Mouse (Mus musculus) midbrain, postnatal 0 days (tissue): Measurements from ENCODE around the gene Notch4. TPM values are rescaled to one million over a fixed set of nuclear protein-coding genes. Genes with fewer than 3 reads are reported as not detected.

Source experiments
- ATAC-seq: fragments of 200-750 bp; cut with Nextera tagmentation; 2 replicates; pipeline ENCODE4 v1.8.0; 2017; ENCODE audit warnings: moderate number of reproducible peaks, mild to moderate bottlenecking, moderate TSS enrichment, moderate library complexity; ENCODE audit not compliant: low FRiP score
- DNase-seq: peaks from one replicate; pipeline ENCODE4 v3.0.0-alpha.2; 2015; ENCODE audit warnings: low spot score
- H3K27ac ChIP-seq: fragments of 300-500 bp; sonication (generic); 2 replicates; pipeline ENCODE4 v1.5.1; 2014; ENCODE audit warnings: low read depth, mild to moderate bottlenecking, low read length, mixed read lengths
- H3K27me3 ChIP-seq: fragments of 300-500 bp; sonication (generic); 2 replicates; pipeline ENCODE4 v1.6.1; 2014; ENCODE audit warnings: low read length, control low read depth, mixed read lengths; ENCODE audit not compliant: insufficient read depth
- H3K36me3 ChIP-seq: fragments of 300-500 bp; sonication (generic); 2 replicates; pipeline ENCODE4 v1.6.1; 2014; ENCODE audit warnings: low read length, control low read depth, mixed read lengths; ENCODE audit not compliant: insufficient read depth
- H3K4me1 ChIP-seq: fragments of 300-500 bp; sonication (generic); 2 replicates; pipeline ENCODE4 v1.6.1; 2014; ENCODE audit warnings: mild to moderate bottlenecking, control low read depth, antibody characterized with exemption, low read length, mixed read lengths; ENCODE audit not compliant: insufficient read depth
- H3K4me2 ChIP-seq: fragments of 300-500 bp; sonication (generic); 2 replicates; pipeline ENCODE4 v1.6.1; 2014; ENCODE audit warnings: low read depth, mild to moderate bottlenecking, low read length, mixed read lengths; ENCODE audit not compliant: poor library complexity, severe bottlenecking
- H3K4me3 ChIP-seq: fragments of 300-500 bp; sonication (generic); 2 replicates; pipeline ENCODE4 v1.5.1; 2014; ENCODE audit warnings: low read depth, mild to moderate bottlenecking, low read length, moderate library complexity
- H3K9ac ChIP-seq: fragments of 300-500 bp; sonication (generic); replicated peaks from 2 replicates; pipeline ENCODE4 v1.6.1; 2014; ENCODE audit warnings: mild to moderate bottlenecking, low read length, moderate library complexity, mixed read lengths; ENCODE audit not compliant: poor library complexity, severe bottlenecking
- H3K9me3 ChIP-seq: fragments of 300-500 bp; sonication (generic); 2 replicates; pipeline ENCODE4 v1.6.1; 2016; ENCODE audit warnings: low read length, control low read depth
- CTCF ChIP-seq: IDR thresholded peaks from 2 replicates; pipeline ENCODE4 v1.5.1; 2016; ENCODE audit warnings: antibody characterized with exemption, mild to moderate bottlenecking
- WGBS: fragments of 180-500 bp; shearing (Covaris S2); extraction: QIAGEN DNeasy Blood & Tissue Kit; methylation state at CpG from one replicate; pipeline ENCODE4 v1.1.7; 2014; 5-methylcytosine and 5-hydroxymethylcytosine counted together
- polyA plus RNA-seq: library from polyadenylated mRNA; unstranded; fragments of >200 nt; fragmentation: Nextera tagmentation; extraction: Ambion mirVana; gene quantifications from 2 replicates; pipeline ENCODE4 v1.2.1, GENCODE M21; 2015
- total RNA-seq: library from RNA; depleted of rRNA; stranded (reverse); fragments of >200 nt; gene quantifications from 2 replicates; pipeline ENCODE4 v1.2.3, GENCODE M21; 2014

The Notch4 gene
- total and polyA plus RNA-seq, 2 experiments from 2014 or later: 6.1 to 44.3 TPM

DNA sequence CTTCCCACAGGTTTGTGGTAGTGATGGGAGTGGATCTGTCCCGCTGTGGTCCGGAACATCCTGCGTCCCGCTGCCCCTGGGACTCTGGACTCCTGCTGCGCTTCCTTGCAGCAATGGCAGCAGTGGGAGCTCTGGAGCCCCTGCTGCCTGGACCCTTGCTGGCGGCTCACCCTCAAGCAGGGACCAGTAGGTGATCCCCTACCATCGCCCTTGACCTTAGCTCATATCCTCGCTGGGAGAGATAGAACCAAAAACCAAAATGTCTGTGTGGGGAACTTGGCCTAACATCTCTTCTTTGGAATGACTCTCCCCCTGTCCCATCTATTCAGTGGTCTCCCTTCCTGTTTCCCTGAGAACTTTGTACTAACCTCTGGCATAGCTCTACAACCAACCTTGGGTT, 19.8 kb downstream of the Notch4 start:
- DNase-seq: no peak
- 81% methylated on average over 5 of the region's 8 CpGs for WGBS

DNA sequence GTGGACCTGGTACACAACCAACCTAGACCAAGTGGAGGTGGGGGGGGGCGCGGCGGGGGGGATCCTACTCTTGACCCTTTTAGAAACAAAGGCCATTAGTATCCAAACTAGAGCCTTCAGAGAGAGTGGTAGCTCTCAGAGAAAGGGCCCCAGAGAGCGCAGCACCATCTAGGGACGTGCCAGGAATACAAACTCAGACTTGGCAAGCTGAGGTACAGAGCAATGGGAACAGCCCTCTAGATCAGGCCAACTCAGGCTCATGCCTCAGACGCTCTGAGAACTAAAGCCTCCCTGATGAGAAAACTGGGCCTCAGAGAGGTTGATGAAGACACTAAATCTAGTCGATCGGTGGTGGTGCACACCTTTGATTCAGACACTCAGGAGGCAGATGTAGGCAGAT, 21.1 kb downstream of the Notch4 start:
- peak; percentile 22 for DNase-seq
- H3K36me3 ChIP-seq: no peaks in the 10 kb centered on the region
- no peak for TF ChIP-seq CTCF
- no peak overlapping the region for H3K9ac ChIP-seq
- no peak for ATAC-seq
- H3K9me3 ChIP-seq: no peaks in the 10 kb centered on the region
- peaks cover 17% of the 10 kb centered on the region; the same call in 1 of the 2 replicates for H3K4me1 ChIP-seq
- no peak overlapping the region for H3K4me3 ChIP-seq
- no peaks in the 10 kb centered on the region for H3K27me3 ChIP-seq
- peak overlapping the region; percentile 99; the same call in 1 of the 2 replicates for H3K27ac ChIP-seq
- WGBS: 93% methylated on average over 8 of the region's 8 CpGs
- H3K4me2 ChIP-seq: no peak overlapping the region

More for the DNA sequence above, 19.8 kb downstream of the Notch4 start:
- Histone ChIP-seq H3K4me1 (peaks cover 17% of the 10 kb centered on the region; the same call in 1 of the 2 replicates), H3K9ac (no peak overlapping the region), H3K36me3 (no peaks in the 10 kb centered on the region), H3K27me3 (no peaks in the 10 kb centered on the region), H3K4me3 (no peak overlapping the region), H3K9me3 (no peaks in the 10 kb centered on the region), H3K4me2 (no peak overlapping the region), H3K27ac (no peak overlapping the region)
- no peak for ATAC-seq
- no peak for TF ChIP-seq CTCF

GRCm38 (mm10) chr17:34585877-34586771, 22.1 kb downstream of the Notch4 start:
- Histone ChIP-seq H3K4me1 (peaks cover 22% of the 10 kb centered on the region), H3K4me2 (peak overlapping the region; percentile 65), H3K4me3 (peak overlapping the region; percentile 71), H3K9ac (peak overlapping the region; percentile 79), H3K9me3 (no peaks in the 10 kb centered on the region), H3K27ac (peak overlapping the region; percentile 99), H3K27me3 (no peaks in the 10 kb centered on the region), H3K36me3 (no peaks in the 10 kb centered on the region)
- 12% methylated on average over 32 of the region's 32 CpGs for WGBS
- peak; percentile 41 for DNase-seq
- no peak for TF ChIP-seq CTCF
- peak; percentile 18; the same call in 1 of the 2 replicates for ATAC-seq

- Histone ChIP-seq H3K27ac (peak overlapping the region; percentile 99), H3K4me1 (peaks cover 27% of the 10 kb centered on the region), H3K27me3 (no peaks in the 10 kb centered on the region), H3K36me3 (no peaks in the 10 kb centered on the region), H3K4me2 (peak overlapping the region; percentile 65), H3K9ac (peak overlapping the region; percentile 79), H3K4me3 (peak overlapping the region; percentile 71), H3K9me3 (no peaks in the 10 kb centered on the region)
- TF ChIP-seq CTCF: no peak
- DNase-seq: peak; percentile 94
- ATAC-seq: peak; percentile 79
- under 1% methylated on average over 36 of the region's 38 CpGs for WGBS
Observed at GRCm38 (mm10) chr17:34586796-34587422, 22.8 kb downstream of the Notch4 start.

DNA sequence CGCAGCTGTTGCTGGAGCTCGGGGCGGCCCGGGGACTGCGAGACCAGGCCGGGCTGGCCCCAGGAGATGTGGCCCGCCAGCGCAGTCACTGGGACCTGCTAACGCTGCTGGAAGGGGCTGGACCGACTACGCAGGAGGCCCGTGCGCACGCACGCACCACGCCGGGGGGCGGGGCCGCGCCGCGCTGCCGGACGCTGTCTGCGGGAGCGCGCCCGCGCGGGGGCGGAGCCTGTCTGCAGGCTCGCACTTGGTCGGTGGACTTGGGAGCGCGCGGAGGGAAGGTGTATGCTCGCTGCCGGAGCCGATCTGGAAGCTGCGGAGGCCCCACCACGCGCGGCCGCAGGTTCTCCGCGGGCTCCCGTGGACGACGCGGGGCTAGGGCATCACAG, 23.3 kb downstream of the Notch4 start:
- H3K36me3 ChIP-seq: no peaks in the 10 kb centered on the region
- H3K9me3 ChIP-seq: no peaks in the 10 kb centered on the region
- peak overlapping the region; percentile 99 for H3K27ac ChIP-seq
- 0% methylated on average over 35 of the region's 50 CpGs for WGBS
- peaks cover 27% of the 10 kb centered on the region for H3K4me1 ChIP-seq
- peak overlapping the region; percentile 65 for H3K4me2 ChIP-seq
- ATAC-seq (peak; percentile 88), DNase-seq (peak; percentile 97)
- peak overlapping the region; percentile 79 for H3K9ac ChIP-seq
- TF ChIP-seq CTCF: no peak
- H3K4me3 ChIP-seq: peak overlapping the region; percentile 71
- no peaks in the 10 kb centered on the region for H3K27me3 ChIP-seq

- WGBS: 4% methylated on average over 19 of the region's 19 CpGs
Observed at GRCm38 (mm10) chr17:34587814-34588213, 23.7 kb downstream of the Notch4 start.

More at GRCm38 (mm10) chr17:34587814-34588213, 23.7 kb downstream of the Notch4 start:
- peak overlapping the region; percentile 99 for H3K27ac ChIP-seq
- no peak for DNase-seq
- peak overlapping the region; percentile 65 for H3K4me2 ChIP-seq
- no peaks in the 10 kb centered on the region for H3K36me3 ChIP-seq
- H3K27me3 ChIP-seq: no peaks in the 10 kb centered on the region
- H3K4me1 ChIP-seq: peaks cover 27% of the 10 kb centered on the region
- no peak for TF ChIP-seq CTCF
- H3K4me3 ChIP-seq: peak overlapping the region; percentile 71
- H3K9ac ChIP-seq: peak overlapping the region; percentile 79
- ATAC-seq: no peak
- H3K9me3 ChIP-seq: no peaks in the 10 kb centered on the region
